8 mouse cellular contexts compared by ENCODE assay signal in the genomic region with DNA sequence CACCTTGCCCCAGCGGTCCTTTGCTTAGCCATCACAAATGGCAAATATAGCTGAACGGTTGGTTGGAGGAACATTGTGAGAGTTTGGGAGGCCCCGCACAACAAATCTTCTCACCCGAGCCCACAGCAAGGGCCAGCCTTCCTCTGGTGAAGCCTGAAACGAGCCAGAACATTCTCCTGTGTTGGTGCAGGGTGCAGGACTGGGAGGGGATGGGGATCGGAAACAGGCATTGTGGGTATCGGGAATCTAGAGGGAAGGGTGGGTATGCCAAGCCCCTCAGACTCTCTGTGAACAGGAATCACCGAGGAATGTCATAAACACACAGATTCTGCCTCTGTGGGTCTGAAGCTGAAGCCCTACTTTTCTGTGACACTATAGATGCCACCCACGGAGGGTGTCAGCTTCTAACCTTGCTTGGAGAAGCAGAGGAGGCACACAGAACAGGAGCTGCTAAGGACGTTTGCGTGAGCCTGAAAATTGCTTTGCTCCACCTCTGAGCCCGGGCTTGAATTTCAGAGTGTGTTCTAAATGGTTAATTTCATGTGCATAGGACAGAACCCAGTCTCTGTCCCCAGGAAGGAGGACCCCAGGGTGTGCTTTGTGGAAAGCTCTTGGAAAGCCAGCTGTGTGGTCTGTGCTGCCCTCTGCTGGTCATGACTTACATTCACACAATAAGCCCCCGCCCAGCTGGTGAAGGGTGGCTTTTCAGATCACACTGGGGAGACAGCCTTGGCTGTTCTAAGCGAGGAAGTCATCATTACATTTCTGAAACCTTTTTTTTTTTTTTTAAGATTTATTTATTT. TPM values are rescaled to one million over a fixed set of nuclear protein-coding genes. Genes with fewer than 3 reads are reported as not detected.
DNase-seq lines count a peak whose midpoint lies in the region; ATAC-seq lines count a peak whose summit lies in the region.

No protein-coding gene starts in this region.

- no peaks in the 10 kb centered on the region for H3K27me3 ChIP-seq in embryonic facial prominence, embryonic 13.5 days
- H3K27me3 ChIP-seq in limb, embryonic 12.5 days = no peaks in the 10 kb centered on the region
- no peaks in the 10 kb centered on the region for H3K27me3 ChIP-seq in splenic B cell, adult 2 months (ENCODE audit: control insufficient read depth, insufficient read depth, low read length, poor library complexity, severe bottlenecking)

- peak; percentile 64 for DNase-seq in A20 (ENCODE audit: low read depth, low spot score)
- DNase-seq in adrenal gland, postnatal 4 days (ENCODE audit: low spot score in 2 of 2) = peak; percentile 48 to 53
- DNase-seq in heart, adult 9 months (ENCODE audit: low spot score in 2 of 2) = peak; percentile 53 to 66
- DNase-seq in kidney, adult 8-10 months = peak; percentile 32 to 60
- DNase-seq in natural killer cell, adult 2 months (ENCODE audit: low spot score in 2 of 2) = peak; percentile 33 to 60
- peak; percentile 78 for DNase-seq in splenic B cell, adult 2 months (ENCODE audit: low read depth, low spot score)

- 50% methylated on average over 14 of the region's 14 CpGs for WGBS in embryonic facial prominence, embryonic 13.5 days
- WGBS in limb, embryonic 12.5 days = 51% methylated on average over 14 of the region's 14 CpGs

- no peak for ATAC-seq in embryonic facial prominence, embryonic 13.5 days (ENCODE audit: insufficient number of reproducible peaks, insufficient read depth, low FRiP score, low TSS enrichment, low read depth)
- ATAC-seq in limb, embryonic 12.5 days (ENCODE audit: insufficient number of reproducible peaks, insufficient read depth, low FRiP score, low TSS enrichment, low read depth) = peak; percentile 66

- H3K27ac ChIP-seq in embryonic facial prominence, embryonic 13.5 days = no peak overlapping the region
- no peak overlapping the region for H3K27ac ChIP-seq in limb, embryonic 12.5 days

- no peaks in the 10 kb centered on the region for H3K9me3 ChIP-seq in embryonic facial prominence, embryonic 13.5 days
- H3K9me3 ChIP-seq in limb, embryonic 12.5 days = 0 out of 2 replicates have a peak, but pooled peaks cover under 1% of the 10 kb centered on the region

- H3K36me3 ChIP-seq in embryonic facial prominence, embryonic 13.5 days = no peaks in the 10 kb centered on the region
- H3K36me3 ChIP-seq in limb, embryonic 12.5 days = no peaks in the 10 kb centered on the region
- H3K36me3 ChIP-seq in splenic B cell, adult 2 months (ENCODE audit: control insufficient read depth, insufficient read depth, low read length, poor library complexity, severe bottlenecking) = no peaks in the 10 kb centered on the region

- peak overlapping the region; percentile 42 for H3K4me2 ChIP-seq in embryonic facial prominence, embryonic 13.5 days
- H3K4me2 ChIP-seq in limb, embryonic 12.5 days = no peak overlapping the region

- H3K4me1 ChIP-seq in embryonic facial prominence, embryonic 13.5 days = peaks cover 17% of the 10 kb centered on the region
- H3K4me1 ChIP-seq in limb, embryonic 12.5 days (replicated peaks) = peaks cover 13% of the 10 kb centered on the region

- H3K4me3 ChIP-seq in embryonic facial prominence, embryonic 13.5 days = no peak overlapping the region
- no peak overlapping the region for H3K4me3 ChIP-seq in limb, embryonic 12.5 days (replicated peaks)

- H3K9ac ChIP-seq in embryonic facial prominence, embryonic 13.5 days = peak overlapping the region; percentile 7; the same call in 1 of the 2 replicates
- no peak overlapping the region for H3K9ac ChIP-seq in limb, embryonic 12.5 days (replicated peaks)

RNA-seq across cellular contexts. Expression of gene Akr1b8, which starts 7.6 kb away (rescaled TPM):
- total RNA-seq in adrenal gland, postnatal 4 days (2021) = 10 to 100 TPM; 73.3 to 75.5 TPM
- 12.7 and 18.9 TPM in 2 replicates for polyA plus RNA-seq in embryonic facial prominence, embryonic 13.5 days (2015; fragmentation: Nextera tagmentation; extraction: Ambion mirVana)
- polyA plus RNA-seq in limb, embryonic 12.5 days (2016; fragmentation: Nextera tagmentation; extraction: Ambion mirVana) = 11.8 and 12.1 TPM in 2 replicates

RNA-seq across cellular contexts. Expression of gene Akr1b3, which starts 29.0 kb away (rescaled TPM):
- total RNA-seq in adrenal gland, postnatal 4 days (2021) = 100 to 1,000 TPM; 123 to 124 TPM
- 150 and 189 TPM in 2 replicates for polyA plus RNA-seq in embryonic facial prominence, embryonic 13.5 days (2015; fragmentation: Nextera tagmentation; extraction: Ambion mirVana)
- polyA plus RNA-seq in limb, embryonic 12.5 days (2016; fragmentation: Nextera tagmentation; extraction: Ambion mirVana) = 183 and 191 TPM in 2 replicates

RNA-seq across cellular contexts. Expression of gene Akr1b10, which starts 37.7 kb away (rescaled TPM):
- total RNA-seq in adrenal gland, postnatal 4 days (2021) = 10 to 100 TPM; 80.9 to 92.1 TPM
- polyA plus RNA-seq in embryonic facial prominence, embryonic 13.5 days (2015; fragmentation: Nextera tagmentation; extraction: Ambion mirVana) = 13.2 and 13.5 TPM in 2 replicates
- polyA plus RNA-seq in limb, embryonic 12.5 days (2016; fragmentation: Nextera tagmentation; extraction: Ambion mirVana) = 16.1 and 17.4 TPM in 2 replicates
